Mouse (Mus musculus): ENCODE data around the gene Plxna2. TPM values are rescaled to one million over a fixed set of nuclear protein-coding genes. Genes with fewer than 3 reads are reported as not detected.

Gene Plxna2
- total and polyA plus RNA-seq, 2 experiments = 6.7 to 8.6 TPM

DNA sequence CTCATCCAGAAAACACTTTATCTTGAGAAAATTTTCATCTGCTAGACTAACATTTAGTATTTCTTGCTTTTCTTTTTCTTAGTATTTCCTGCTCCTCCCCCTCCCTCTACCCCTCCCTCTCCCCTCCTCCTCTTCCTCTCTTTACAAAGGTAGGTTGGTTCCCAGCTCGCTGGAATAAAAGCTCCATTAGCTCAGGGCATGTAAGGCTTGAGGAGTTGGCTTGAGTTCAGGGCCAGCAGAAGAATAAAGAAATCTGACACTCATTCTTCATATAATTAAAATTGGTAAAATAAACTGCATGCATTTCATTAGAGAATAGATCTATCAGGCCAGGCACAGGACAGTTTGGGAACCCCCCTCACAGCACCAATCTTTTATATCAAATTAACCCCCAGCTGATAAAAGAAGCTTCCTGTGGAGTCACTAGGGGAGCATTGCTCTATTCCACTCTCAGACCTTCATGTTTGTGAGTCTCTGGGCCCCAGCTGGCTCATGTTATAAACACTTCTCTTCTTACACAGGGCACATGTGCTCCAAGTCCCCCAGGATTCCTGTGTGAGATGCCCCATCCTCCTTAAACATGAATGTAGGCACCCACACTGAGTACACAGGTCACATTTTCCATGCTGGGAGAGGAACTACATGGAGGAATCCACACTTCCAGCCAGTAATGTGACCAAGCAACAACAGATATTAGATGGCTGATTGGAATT, 29.9 kb upstream of the Plxna2 start:
- Histone ChIP-seq H3K36me3 (ENCODE audit: control insufficient read depth, insufficient read depth, low read length) (no peaks in the 10 kb centered on the region), H3K27me3 (ENCODE audit: control insufficient read depth, insufficient read depth, low read length) (no peaks in the 10 kb centered on the region), H3K4me1 (ENCODE audit: control insufficient read depth, insufficient read depth, low read length) (no peaks in the 10 kb centered on the region), H3K79me2 (ENCODE audit: control insufficient read depth, insufficient read depth, low read length) (no peaks in the 10 kb centered on the region), H3K27ac (replicated peaks; ENCODE audit: insufficient read depth, low read depth, low read length) (no peak overlapping the region), H3K9ac (ENCODE audit: low read depth, low read length) (no peak overlapping the region), H3K4me3 (ENCODE audit: insufficient read depth, low read depth, low read length) (no peak overlapping the region)
- no peak for TF ChIP-seq POLR2A (IDR thresholded peaks at IDR 0.05; ENCODE audit: extremely low read depth, insufficient read depth, low read length)
- no peak for TF ChIP-seq CTCF (IDR thresholded peaks at IDR 0.05; ENCODE audit: low read depth, low read length)
- no peak for DNase-seq (ENCODE audit: extremely low read depth, low read depth, low spot score)
- 75% methylated on average over 1 of the region's 1 CpGs for WGBS

DNA sequence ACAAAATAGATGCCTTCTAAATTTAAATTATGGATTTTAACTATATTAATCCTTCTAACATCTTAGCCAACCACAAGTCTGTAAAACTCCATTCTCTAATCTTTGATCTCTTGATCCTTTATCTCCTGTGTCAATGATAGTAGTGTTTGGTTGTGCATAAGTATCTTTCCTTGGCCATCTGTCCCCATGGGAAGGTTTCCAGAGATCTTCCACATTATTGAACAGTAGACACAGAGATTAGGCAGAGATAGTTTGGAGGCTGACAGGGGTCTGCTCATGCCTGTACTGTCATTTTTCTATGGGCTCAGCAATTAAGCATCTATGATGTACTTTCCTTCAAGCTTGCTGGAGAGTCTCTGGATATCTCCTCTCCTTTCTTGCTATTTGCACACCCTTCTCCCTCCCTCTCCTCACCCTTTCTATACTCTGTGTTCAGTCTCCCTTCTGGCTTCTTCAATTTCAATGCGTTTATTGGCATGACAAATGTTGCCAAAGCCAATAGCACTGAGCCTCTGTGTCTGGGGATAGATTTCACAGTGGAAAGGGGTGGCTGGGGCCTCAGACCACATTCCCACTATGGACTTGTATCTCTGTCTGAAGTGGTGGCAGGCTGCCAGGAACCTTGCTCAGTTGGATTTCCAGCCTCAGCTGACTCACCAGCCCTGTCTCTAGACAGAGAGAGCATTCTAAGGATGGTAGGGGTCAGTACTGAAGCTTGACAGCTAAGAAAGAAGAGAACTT, 29.1 kb upstream of the Plxna2 start:
- no peak overlapping the region for H3K27ac ChIP-seq (replicated peaks; ENCODE audit: insufficient read depth, low read depth, low read length)
- H3K79me2 ChIP-seq (ENCODE audit: control insufficient read depth, insufficient read depth, low read length) = no peaks in the 10 kb centered on the region
- DNase-seq (ENCODE audit: extremely low read depth, low read depth, low spot score) = no peak
- no peaks in the 10 kb centered on the region for H3K4me1 ChIP-seq (ENCODE audit: control insufficient read depth, insufficient read depth, low read length)
- no peaks in the 10 kb centered on the region for H3K27me3 ChIP-seq (ENCODE audit: control insufficient read depth, insufficient read depth, low read length)
- 81% methylated on average over 1 of the region's 1 CpGs for WGBS
- no peak for TF ChIP-seq POLR2A (IDR thresholded peaks at IDR 0.05; ENCODE audit: extremely low read depth, insufficient read depth, low read length)
- TF ChIP-seq CTCF (IDR thresholded peaks at IDR 0.05; ENCODE audit: low read depth, low read length) = no peak
- no peak overlapping the region for H3K9ac ChIP-seq (ENCODE audit: low read depth, low read length)
- no peaks in the 10 kb centered on the region for H3K36me3 ChIP-seq (ENCODE audit: control insufficient read depth, insufficient read depth, low read length)
- no peak overlapping the region for H3K4me3 ChIP-seq (ENCODE audit: insufficient read depth, low read depth, low read length)

DNA sequence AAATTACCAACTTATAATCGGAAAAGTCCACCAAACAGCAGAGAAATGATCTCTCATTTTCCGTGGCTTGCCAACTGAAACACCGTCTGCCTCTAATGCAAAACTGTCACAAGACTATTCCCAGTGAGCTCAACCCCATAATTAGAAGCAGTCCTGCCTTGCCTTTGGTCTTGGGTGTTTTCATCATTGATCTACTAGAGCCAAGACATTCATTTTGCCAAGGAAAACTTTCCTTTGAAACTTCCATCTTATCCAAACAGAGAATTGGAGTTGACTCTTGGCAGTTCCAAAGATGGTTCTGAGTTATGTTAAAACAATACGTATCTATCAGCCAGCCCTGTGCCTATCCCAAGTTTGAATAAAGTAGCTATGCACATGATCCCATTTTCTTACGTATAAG, 24.9 kb upstream of the Plxna2 start:
- H3K9ac ChIP-seq (ENCODE audit: low read depth, low read length) = no peak overlapping the region
- 92% methylated on average over 5 of the region's 5 CpGs for WGBS
- H3K4me1 ChIP-seq (ENCODE audit: control insufficient read depth, insufficient read depth, low read length) = no peaks in the 10 kb centered on the region
- DNase-seq (ENCODE audit: extremely low read depth, low read depth, low spot score) = no peak
- TF ChIP-seq CTCF (IDR thresholded peaks at IDR 0.05; ENCODE audit: low read depth, low read length) = no peak
- no peak for TF ChIP-seq POLR2A (IDR thresholded peaks at IDR 0.05; ENCODE audit: extremely low read depth, insufficient read depth, low read length)
- no peak overlapping the region for H3K27ac ChIP-seq (replicated peaks; ENCODE audit: insufficient read depth, low read depth, low read length)
- no peaks in the 10 kb centered on the region for H3K79me2 ChIP-seq (ENCODE audit: control insufficient read depth, insufficient read depth, low read length)
- no peaks in the 10 kb centered on the region for H3K36me3 ChIP-seq (ENCODE audit: control insufficient read depth, insufficient read depth, low read length)
- H3K4me3 ChIP-seq (ENCODE audit: insufficient read depth, low read depth, low read length) = no peak overlapping the region
- H3K27me3 ChIP-seq (ENCODE audit: control insufficient read depth, insufficient read depth, low read length) = no peaks in the 10 kb centered on the region

DNA sequence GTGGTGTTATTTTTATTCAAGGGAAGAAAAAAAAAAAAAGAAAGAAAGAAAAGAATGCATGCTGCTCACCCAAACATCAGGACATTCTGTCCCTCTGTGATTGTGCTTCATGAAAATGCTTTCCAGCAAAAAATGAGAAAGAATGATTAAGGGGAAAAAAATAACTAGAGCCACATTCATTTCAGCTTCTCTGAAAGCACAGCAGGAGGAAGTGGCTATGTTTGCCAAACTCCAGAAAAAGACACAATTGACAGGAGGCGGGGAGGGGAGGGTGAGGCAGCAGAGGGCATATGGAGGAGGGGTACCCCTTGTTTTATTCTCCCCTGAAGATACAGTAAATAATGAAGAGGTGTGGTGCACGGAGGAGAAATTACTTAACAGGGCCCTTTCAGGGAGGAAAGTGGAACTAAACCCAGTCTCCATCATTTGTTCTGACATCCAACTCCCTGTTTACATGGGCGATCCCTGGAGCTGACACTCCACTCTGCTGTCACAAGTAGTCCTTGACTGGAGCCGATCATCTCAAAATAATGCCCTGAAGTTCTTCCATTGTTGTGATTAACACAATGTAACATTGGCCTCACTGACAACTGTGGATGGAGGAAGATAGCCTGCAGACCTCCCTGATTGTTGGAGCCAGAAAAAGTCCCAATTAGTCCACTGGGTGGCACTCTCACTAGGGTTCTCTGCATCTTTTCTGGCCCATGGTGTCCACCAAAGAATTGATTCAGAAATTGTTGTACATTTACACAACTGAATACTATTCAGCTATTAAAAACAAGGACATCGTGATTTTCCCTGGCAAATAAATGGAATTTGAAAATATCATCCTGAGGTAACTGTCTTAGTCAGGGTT, 10.4 kb upstream of the Plxna2 start:
- H3K27me3 ChIP-seq (ENCODE audit: control insufficient read depth, insufficient read depth, low read length) = no peaks in the 10 kb centered on the region
- WGBS = 62% methylated on average over 5 of the region's 5 CpGs
- no peak overlapping the region for H3K4me3 ChIP-seq (ENCODE audit: insufficient read depth, low read depth, low read length)
- H3K9ac ChIP-seq (ENCODE audit: low read depth, low read length) = no peak overlapping the region
- H3K27ac ChIP-seq (replicated peaks; ENCODE audit: insufficient read depth, low read depth, low read length) = no peak overlapping the region
- no peaks in the 10 kb centered on the region for H3K79me2 ChIP-seq (ENCODE audit: control insufficient read depth, insufficient read depth, low read length)
- TF ChIP-seq POLR2A (IDR thresholded peaks at IDR 0.05; ENCODE audit: extremely low read depth, insufficient read depth, low read length) = no peak
- TF ChIP-seq CTCF (IDR thresholded peaks at IDR 0.05; ENCODE audit: low read depth, low read length) = 0 out of 2 replicates have a peak, but pooled peaks have one; percentile 6
- no peaks in the 10 kb centered on the region for H3K36me3 ChIP-seq (ENCODE audit: control insufficient read depth, insufficient read depth, low read length)
- no peak for DNase-seq (ENCODE audit: extremely low read depth, low read depth, low spot score)
- peaks cover 3% of the 10 kb centered on the region; the same call in 1 of the 2 replicates for H3K4me1 ChIP-seq (ENCODE audit: control insufficient read depth, insufficient read depth, low read length)

DNA sequence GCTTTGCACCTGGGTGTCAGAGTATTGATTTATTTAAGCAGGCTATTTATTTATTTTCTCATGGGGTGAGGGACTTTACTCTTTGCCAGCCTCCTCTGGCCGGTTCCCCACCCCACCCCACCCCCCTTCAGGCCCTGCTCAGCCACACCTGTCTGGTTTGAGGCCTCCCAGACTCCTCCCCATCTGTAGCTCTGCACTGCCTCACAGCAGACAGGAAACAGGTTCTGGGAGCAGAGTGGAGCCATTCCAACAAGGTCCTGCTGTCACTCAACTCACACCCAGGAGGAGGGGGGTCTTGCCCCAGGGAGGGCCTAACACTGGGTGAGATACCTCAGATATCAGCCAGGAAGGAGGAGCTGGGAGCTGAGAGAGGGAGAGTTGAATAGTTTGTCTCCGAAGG, 7.5 kb upstream of the Plxna2 start:
- no peak overlapping the region for H3K9ac ChIP-seq (ENCODE audit: low read depth, low read length)
- peak; percentile 79 for DNase-seq (ENCODE audit: extremely low read depth, low read depth, low spot score)
- 0 out of 2 replicates have a peak overlapping the region, but pooled peaks have one; percentile 31 for H3K27ac ChIP-seq (replicated peaks; ENCODE audit: insufficient read depth, low read depth, low read length)
- H3K79me2 ChIP-seq (ENCODE audit: control insufficient read depth, insufficient read depth, low read length) = no peaks in the 10 kb centered on the region
- 19% methylated on average over 2 of the region's 2 CpGs for WGBS
- no peaks in the 10 kb centered on the region for H3K36me3 ChIP-seq (ENCODE audit: control insufficient read depth, insufficient read depth, low read length)
- TF ChIP-seq POLR2A (IDR thresholded peaks at IDR 0.05; ENCODE audit: extremely low read depth, insufficient read depth, low read length) = no peak
- TF ChIP-seq CTCF (IDR thresholded peaks at IDR 0.05; ENCODE audit: low read depth, low read length) = no peak
- H3K27me3 ChIP-seq (ENCODE audit: control insufficient read depth, insufficient read depth, low read length) = no peaks in the 10 kb centered on the region
- H3K4me1 ChIP-seq (ENCODE audit: control insufficient read depth, insufficient read depth, low read length) = peaks cover 3% of the 10 kb centered on the region; the same call in 1 of the 2 replicates
- H3K4me3 ChIP-seq (ENCODE audit: insufficient read depth, low read depth, low read length) = no peak overlapping the region
